Mouse (Mus musculus) CH12.LX (cell line): ENCODE data around the gene Ptprg. TPM values are rescaled to one million over a fixed set of nuclear protein-coding genes. Genes with fewer than 3 reads are reported as not detected.

Experiments used
- DNase-seq: peaks from one replicate; pipeline ENCODE4 v3.0.0-alpha.2; 2013; ENCODE audit errors: extremely low read depth
- H3K27ac ChIP-seq: 2 replicates; pipeline ENCODE4 v1.5.1; 2012; ENCODE audit warnings: low read depth, mild to moderate bottlenecking, control low read depth, moderate library complexity; ENCODE audit not compliant: insufficient read depth
- H3K27me3 ChIP-seq: replicated peaks from 2 replicates; pipeline ENCODE3; 2012; ENCODE audit warnings: inconsistent platforms
- H3K36me3 ChIP-seq, 2 experiments: replicated peaks in 1 of 2; 2 replicates each; pipeline versions ENCODE3 to v1.6.1; 2012; ENCODE audit warnings: inconsistent platforms in 1 of 2, low read length in 1 of 2, mild to moderate bottlenecking in 1 of 2, mixed read lengths in 1 of 2, moderate library complexity in 1 of 2; ENCODE audit not compliant: control insufficient read depth in 1 of 2, insufficient read depth in 1 of 2
- H3K4me1 ChIP-seq, 2 experiments: 2 replicates each; pipeline ENCODE4 v1.6.1; 2012; ENCODE audit warnings: inconsistent platforms in 1 of 2, moderate library complexity in 1 of 2; ENCODE audit not compliant: insufficient read depth in 2 of 2, control insufficient read depth in 1 of 2
- H3K4me2 ChIP-seq: 2 replicates; pipeline ENCODE4 v1.6.1; 2012; ENCODE audit warnings: low read depth, mild to moderate bottlenecking, control low read depth; ENCODE audit not compliant: poor library complexity, insufficient read depth, severe bottlenecking
- H3K4me3 ChIP-seq, 3 experiments: fragments of 150-350 bp in 1 of 3; sonication (generic) in 1 of 3; replicated peaks in 1 of 3; 2 replicates each; pipeline versions ENCODE3 to v1.5.1; 2011 to 2012; ENCODE audit warnings: low read depth in 2 of 3, low read length in 2 of 3, mild to moderate bottlenecking in 2 of 3, moderate library complexity in 2 of 3, control low read depth in 1 of 3, improper control_type of control experiment in 1 of 3, inconsistent platforms in 1 of 3, mixed read lengths in 1 of 3; ENCODE audit not compliant: poor library complexity in 1 of 3
- H3K79me2 ChIP-seq: replicated peaks from 2 replicates; pipeline ENCODE4 v1.6.1; 2012; ENCODE audit warnings: mild to moderate bottlenecking, moderate library complexity; ENCODE audit not compliant: control insufficient read depth, poor library complexity, insufficient read depth, severe bottlenecking; ENCODE audit errors: extremely low read depth
- H3K9ac ChIP-seq: 2 replicates; pipeline ENCODE4 v1.6.1; 2012; ENCODE audit warnings: low read depth, mild to moderate bottlenecking, control low read depth, moderate library complexity; ENCODE audit not compliant: insufficient read depth
- H3K9me3 ChIP-seq: replicated peaks from 2 replicates; pipeline ENCODE3; 2012; ENCODE audit warnings: low read length, inconsistent platforms, mixed read lengths
- BHLHE40 ChIP-seq: IDR thresholded peaks from 2 replicates; pipeline ENCODE4 v1.6.1; 2011; ENCODE audit warnings: mild to moderate bottlenecking, low read depth, low read length, improper control_type of control experiment
- CHD2 ChIP-seq: IDR thresholded peaks from 2 replicates; pipeline ENCODE4 v1.6.1; 2011; ENCODE audit warnings: low read length, improper control_type of control experiment
- E2F4 ChIP-seq: IDR thresholded peaks from 2 replicates; pipeline ENCODE4 v1.6.1; 2011; ENCODE audit warnings: low read depth, low read length, improper control_type of control experiment; ENCODE audit not compliant: insufficient replicate concordance
- ELF1 ChIP-seq: IDR thresholded peaks from 2 replicates; pipeline ENCODE4 v1.6.1; 2014; ENCODE audit warnings: low read depth, mild to moderate bottlenecking, inconsistent platforms, low read length, improper control_type of control experiment
- EP300 ChIP-seq: IDR thresholded peaks from 2 replicates; pipeline ENCODE4 v1.6.1; 2011; ENCODE audit warnings: low read length, improper control_type of control experiment
- ETS1 ChIP-seq: conservative IDR thresholded peaks from 2 replicates; pipeline ENCODE4 v1.6.1; 2012; ENCODE audit warnings: low read depth, mild to moderate bottlenecking, inconsistent platforms, low read length, improper control_type of control experiment, moderate library complexity
- IRF4 ChIP-seq: IDR thresholded peaks from 2 replicates; pipeline ENCODE4 v1.6.1; 2014; ENCODE audit warnings: low read depth, mild to moderate bottlenecking, inconsistent platforms, low read length, improper control_type of control experiment
- JUND ChIP-seq: conservative IDR thresholded peaks from 2 replicates; pipeline ENCODE4 v1.6.1; 2011; ENCODE audit warnings: low read depth, low read length, improper control_type of control experiment
- NRF1 ChIP-seq: IDR thresholded peaks from 2 replicates; pipeline ENCODE4 v1.6.1; 2014; ENCODE audit warnings: low read depth, mild to moderate bottlenecking, inconsistent platforms, low read length, improper control_type of control experiment, moderate library complexity
- POLR2AphosphoS2 ChIP-seq: IDR thresholded peaks from 2 replicates; pipeline ENCODE4 v1.6.1; 2011; ENCODE audit warnings: low read depth, low read length, improper control_type of control experiment
- SMC3 ChIP-seq: IDR thresholded peaks from 2 replicates; pipeline ENCODE4 v1.6.1; 2011; ENCODE audit warnings: low read depth, low read length, improper control_type of control experiment
- UBTF ChIP-seq: IDR thresholded peaks from 2 replicates; pipeline ENCODE4 v1.6.1; 2012; ENCODE audit warnings: low read depth, mild to moderate bottlenecking, inconsistent platforms, low read length, improper control_type of control experiment, moderate library complexity
- USF1 ChIP-seq: IDR thresholded peaks from 2 replicates; pipeline ENCODE4 v1.6.1; 2014; ENCODE audit warnings: low read depth, mild to moderate bottlenecking, inconsistent platforms, low read length, improper control_type of control experiment
- USF2 ChIP-seq: conservative IDR thresholded peaks from 2 replicates; pipeline ENCODE4 v1.6.1; 2011; ENCODE audit warnings: low read depth, low read length, improper control_type of control experiment
- ZC3H11A ChIP-seq: IDR thresholded peaks from 2 replicates; pipeline ENCODE4 v1.6.1; 2012; ENCODE audit warnings: low read depth, mild to moderate bottlenecking, inconsistent platforms, low read length, improper control_type of control experiment
- ZMIZ1 ChIP-seq: IDR thresholded peaks from 2 replicates; pipeline ENCODE4 v1.6.1; 2012; ENCODE audit warnings: low read depth, mild to moderate bottlenecking, inconsistent platforms, low read length, improper control_type of control experiment
- dilution Hi-C: fragments of 300-500 bp; cut with MboI; formaldehyde crosslinking; loops from 2 replicates; pipeline ENCODE4 v1.14.3; 2020; ENCODE audit warnings: low sequenced_read_pairs; ENCODE audit not compliant: extremely low pct_unique_long_range_greater_than_20kb, extremely low pct_ligation_motif_present
- in situ Hi-C: fragments of 300-500 bp; cut with MboI; formaldehyde crosslinking; loops from 3 replicates; pipeline ENCODE4 v1.14.3; 2019; ENCODE audit warnings: low sequenced_read_pairs, low pct_ligation_motif_present, low pct_unique_long_range_greater_than_20kb, mixed read lengths
- polyA plus RNA-seq: library from polyadenylated mRNA; unstranded; fragments of >175 nt; gene quantifications from 2 replicates; pipeline ENCODE4 v1.2.1, GENCODE M21; 2012; ENCODE audit warnings: low read depth; ENCODE audit not compliant: insufficient read length
- total RNA-seq, 2 experiments: library from RNA; depleted of rRNA; stranded (reverse); fragments of 300-350 nt in 1 of 2; fragments of >200 nt in 1 of 2; gene quantifications; 2 replicates each; pipeline ENCODE4 v1.2.3; 2012 to 2014

The Ptprg gene
- total and polyA plus RNA-seq, 3 experiments, result 0.08 TPM; not detected in 2

DNA sequence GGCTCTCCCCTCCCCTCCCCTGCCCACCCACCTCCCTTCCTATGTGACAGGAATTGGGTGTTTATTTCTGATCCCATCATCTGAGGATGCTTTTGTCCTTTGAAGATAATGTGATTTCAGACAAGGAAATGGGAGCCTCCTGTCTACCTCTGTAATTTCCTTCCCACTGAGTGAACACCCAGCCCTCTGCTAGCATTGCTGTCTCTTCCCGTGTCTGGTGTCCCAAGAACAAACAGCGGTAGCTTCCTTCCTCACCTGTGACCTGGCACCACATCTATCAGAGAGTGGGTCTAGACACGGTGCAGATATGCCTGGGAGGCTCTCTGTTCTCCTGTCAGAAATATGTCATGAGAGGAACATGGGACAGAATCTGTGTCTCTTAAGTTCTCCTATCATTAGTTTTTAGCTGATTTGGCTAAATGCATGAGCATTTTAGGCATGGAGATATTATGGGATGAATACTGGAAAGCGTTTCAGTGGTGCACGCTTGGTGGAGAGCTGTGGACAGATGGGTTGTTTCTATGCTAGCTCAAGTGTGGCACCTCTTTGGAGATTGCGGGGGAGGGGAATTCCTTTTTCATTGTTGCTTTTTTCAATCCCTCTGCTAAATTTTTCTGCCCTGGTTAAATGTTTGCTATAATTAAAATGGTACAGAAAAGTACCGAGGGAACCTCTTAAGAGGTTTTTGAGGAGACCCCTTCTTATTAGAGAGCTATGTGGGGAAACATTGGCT lies 509.5 kb downstream of the Ptprg start:
- Histone ChIP-seq H3K79me2 (no peaks in the 10 kb centered on the region), H3K36me3 (no peaks in the 10 kb centered on the region), H3K4me1 (no peaks in the 10 kb centered on the region), H3K27ac (no peak overlapping the region), H3K9me3 (no peaks in the 10 kb centered on the region), H3K9ac (no peak overlapping the region), H3K4me3 (no peak overlapping the region), H3K27me3 (no peaks in the 10 kb centered on the region), H3K4me2 (no peak overlapping the region)
- dilution Hi-C loops, result no loop called here
- TF ChIP-seq EP300 (no peak), USF2 (no peak), ZMIZ1 (no peak), ETS1 (no peak), SMC3 (no peak), ELF1 (no peak), CHD2 (no peak), ZC3H11A (no peak), IRF4 (no peak), POLR2AphosphoS2 (no peak)
- DNase-seq, result no peak
- in situ Hi-C loops, result no loop called here

DNA sequence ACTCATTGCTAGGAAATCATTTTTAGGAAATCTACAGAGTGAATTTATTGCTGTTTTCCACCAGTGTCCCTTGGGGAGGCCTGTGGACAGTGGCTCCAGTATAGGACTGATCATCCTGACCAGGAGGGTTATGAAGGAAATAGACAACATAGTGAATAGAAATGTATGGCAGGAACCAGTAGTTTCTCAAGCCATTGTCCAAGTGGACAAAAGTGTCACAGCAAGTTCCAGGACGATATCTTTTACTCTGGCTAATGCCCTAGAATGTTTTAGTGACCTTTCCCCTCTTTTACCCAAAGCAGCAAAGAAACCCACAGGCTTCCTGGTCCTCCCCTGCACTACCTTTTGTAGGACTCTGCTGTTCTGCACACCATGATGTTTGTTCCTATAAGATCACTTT lies 511.7 kb downstream of the Ptprg start:
- no peak for DNase-seq
- no peaks in the 10 kb centered on the region for H3K9me3 ChIP-seq
- TF ChIP-seq NRF1 (no peak), E2F4 (no peak), USF1 (no peak), IRF4 (no peak), BHLHE40 (no peak), JUND (no peak), POLR2AphosphoS2 (no peak), UBTF (no peak)
- no peak overlapping the region for H3K27ac ChIP-seq
- no peak overlapping the region for H3K9ac ChIP-seq
- no peaks in the 10 kb centered on the region for H3K27me3 ChIP-seq
- H3K4me3 ChIP-seq, result no peak overlapping the region
- in situ Hi-C loops (no loop called here), dilution Hi-C loops (no loop called here)
- no peaks in the 10 kb centered on the region for H3K4me1 ChIP-seq
- H3K79me2 ChIP-seq, result no peaks in the 10 kb centered on the region
- no peaks in the 10 kb centered on the region for H3K36me3 ChIP-seq
- H3K4me2 ChIP-seq, result no peak overlapping the region
